Mouse (Mus musculus): Measurements from ENCODE around the gene Cyp24a1. TPM values are rescaled to one million over a fixed set of nuclear protein-coding genes. Genes with fewer than 3 reads are reported as not detected.
"Not testable (repeated sequence)": the region's sequence is repeated elsewhere in the genome, so short reads cannot be mapped to it uniquely, and the experiment has no call there.

Gene Cyp24a1
- polyA plus RNA-seq, 1 experiment from 2014 or later: 0.05 TPM

DNA sequence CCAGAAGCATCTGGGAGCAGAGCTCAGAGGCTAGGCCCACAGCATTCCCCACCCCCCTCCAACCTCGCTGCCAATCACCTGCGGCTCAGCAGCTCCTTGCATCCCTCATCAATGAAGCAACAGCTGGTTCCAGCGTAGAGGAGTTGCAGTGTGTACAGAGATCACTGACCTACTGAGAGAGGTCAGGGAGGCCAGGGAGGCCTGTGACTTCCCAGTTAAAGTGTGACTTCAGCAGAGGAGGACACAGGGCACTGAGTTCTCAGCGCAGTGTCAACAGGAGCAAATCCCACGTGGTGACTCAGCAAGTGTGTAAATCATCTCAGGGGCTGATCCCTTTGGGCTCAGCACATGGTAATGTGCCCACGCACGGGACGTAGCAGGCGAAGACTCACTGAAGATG, 37.1 kb downstream of the Cyp24a1 start:
- no peaks in the 10 kb centered on the region for H3K4me1 ChIP-seq (replicated peaks; ENCODE audit: control insufficient read depth, insufficient read depth, low read length)

DNA sequence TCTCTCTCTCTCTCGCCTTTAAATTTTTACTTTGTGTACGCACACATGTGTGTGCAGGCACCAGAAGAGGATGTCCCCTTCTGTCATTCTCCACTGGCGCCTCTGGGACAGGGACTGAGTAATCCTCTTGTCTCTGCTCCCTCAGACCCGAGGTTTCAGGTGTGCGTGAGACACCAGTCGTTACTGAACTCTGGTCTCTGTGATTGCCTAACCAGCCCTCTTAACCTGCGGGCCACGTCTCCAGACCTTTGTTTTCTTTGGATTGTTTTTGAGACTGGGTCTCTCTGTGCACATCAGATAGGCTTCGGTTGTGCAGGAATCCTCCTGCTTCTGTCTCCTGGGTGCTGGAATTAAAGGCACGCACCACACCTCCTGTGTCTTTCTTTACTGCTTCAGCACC, 37.8 kb downstream of the Cyp24a1 start:
- no peak overlapping the region for H3K9ac ChIP-seq
- H3K9me3 ChIP-seq (ENCODE audit: control insufficient read depth, low read length): no peaks in the 10 kb centered on the region
- H3K27me3 ChIP-seq (ENCODE audit: control insufficient read depth, insufficient read depth, low read length): no peaks in the 10 kb centered on the region
- H3K4me2 ChIP-seq (replicated peaks): no peak overlapping the region
- no peak overlapping the region for H3K4me3 ChIP-seq (replicated peaks; ENCODE audit: low read length)
- no peaks in the 10 kb centered on the region for H3K36me3 ChIP-seq (replicated peaks; ENCODE audit: control insufficient read depth, insufficient read depth)
- no peaks in the 10 kb centered on the region for H3K4me1 ChIP-seq (replicated peaks; ENCODE audit: control insufficient read depth, insufficient read depth, low read length)
- 80% methylated on average over 10 of the region's 10 CpGs for WGBS
- DNase-seq (ENCODE audit: low spot score): no peak
- H3K27ac ChIP-seq: no peak overlapping the region
- no peak for ATAC-seq (ENCODE audit: low FRiP score)

More for the DNA sequence above, 37.1 kb downstream of the Cyp24a1 start:
- Histone ChIP-seq H3K27me3 (ENCODE audit: control insufficient read depth, insufficient read depth, low read length) (no peaks in the 10 kb centered on the region), H3K9ac (no peak overlapping the region), H3K4me3 (replicated peaks; ENCODE audit: low read length) (no peak overlapping the region), H3K27ac (no peak overlapping the region), H3K9me3 (ENCODE audit: control insufficient read depth, low read length) (no peaks in the 10 kb centered on the region), H3K36me3 (replicated peaks; ENCODE audit: control insufficient read depth, insufficient read depth) (no peaks in the 10 kb centered on the region), H3K4me2 (replicated peaks) (no peak overlapping the region)
- ATAC-seq (ENCODE audit: low FRiP score): no peak
- WGBS: 23% methylated on average over 9 of the region's 9 CpGs
- DNase-seq (ENCODE audit: low spot score): no peak

DNA sequence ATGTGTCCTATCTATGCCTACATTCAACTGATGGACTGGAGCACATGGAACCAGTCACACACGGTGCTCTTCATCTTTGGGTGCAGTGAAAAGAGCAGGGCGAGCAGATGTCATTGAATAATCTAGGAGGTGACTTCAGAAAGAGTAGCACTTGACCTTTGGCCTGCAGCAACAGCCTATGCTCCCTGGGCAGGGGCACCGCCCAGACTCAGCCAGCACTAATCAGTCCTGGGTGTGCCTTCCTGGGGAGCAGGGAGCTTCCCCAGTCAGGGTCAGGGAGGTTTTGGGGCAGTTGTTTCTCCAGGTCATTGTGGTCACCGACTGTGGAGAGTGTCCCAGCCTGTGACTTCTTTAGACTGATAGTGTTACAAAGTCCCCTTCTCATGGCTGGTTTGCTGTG, 43.1 kb downstream of the Cyp24a1 start:
- not testable (repeated sequence) for ATAC-seq (ENCODE audit: low FRiP score); H3K27me3 ChIP-seq (ENCODE audit: control insufficient read depth, insufficient read depth, low read length); H3K36me3 ChIP-seq (replicated peaks; ENCODE audit: control insufficient read depth, insufficient read depth); H3K27ac ChIP-seq; H3K9ac ChIP-seq; H3K4me1 ChIP-seq (replicated peaks; ENCODE audit: control insufficient read depth, insufficient read depth, low read length); H3K9me3 ChIP-seq (ENCODE audit: control insufficient read depth, low read length); DNase-seq (ENCODE audit: low spot score); H3K4me2 ChIP-seq (replicated peaks); H3K4me3 ChIP-seq (replicated peaks; ENCODE audit: low read length)
- WGBS: 59% methylated on average over 3 of the region's 4 CpGs

DNA sequence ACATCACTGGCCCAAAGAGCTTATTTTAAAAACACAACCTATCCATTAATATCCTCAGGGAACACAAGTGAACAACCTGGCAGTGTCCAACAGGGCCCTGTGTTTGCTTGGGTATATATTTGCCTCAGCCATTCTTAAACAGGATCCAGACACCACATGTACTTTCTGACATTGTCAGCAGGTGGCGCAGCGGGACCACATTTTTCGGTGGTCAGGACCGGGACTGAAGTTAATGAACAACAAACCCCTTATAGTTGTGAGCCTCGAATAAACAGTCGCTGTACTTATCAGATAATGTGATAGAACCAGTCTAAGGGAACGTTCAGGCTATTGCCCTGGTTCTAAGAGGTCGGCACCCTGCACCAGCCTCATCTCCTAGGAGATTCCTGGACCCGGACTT, 46.0 kb downstream of the Cyp24a1 start:
- Histone ChIP-seq H3K4me2 (replicated peaks) (0 out of 2 replicates have a peak overlapping the region, but pooled peaks have one; percentile 25), H3K36me3 (replicated peaks; ENCODE audit: control insufficient read depth, insufficient read depth) (no peaks in the 10 kb centered on the region), H3K27me3 (ENCODE audit: control insufficient read depth, insufficient read depth, low read length) (no peaks in the 10 kb centered on the region), H3K9ac (no peak overlapping the region), H3K27ac (no peak overlapping the region), H3K4me1 (replicated peaks; ENCODE audit: control insufficient read depth, insufficient read depth, low read length) (no peaks in the 10 kb centered on the region), H3K9me3 (ENCODE audit: control insufficient read depth, low read length) (0 out of 2 replicates have a peak, but pooled peaks cover 8% of the 10 kb centered on the region), H3K4me3 (replicated peaks; ENCODE audit: low read length) (no peak overlapping the region)
- DNase-seq (ENCODE audit: low spot score): peak; percentile 90
- WGBS: 9% methylated on average over 9 of the region's 9 CpGs
- ATAC-seq (ENCODE audit: low FRiP score): peak; percentile 62; the same call in 1 of the 2 replicates

DNA sequence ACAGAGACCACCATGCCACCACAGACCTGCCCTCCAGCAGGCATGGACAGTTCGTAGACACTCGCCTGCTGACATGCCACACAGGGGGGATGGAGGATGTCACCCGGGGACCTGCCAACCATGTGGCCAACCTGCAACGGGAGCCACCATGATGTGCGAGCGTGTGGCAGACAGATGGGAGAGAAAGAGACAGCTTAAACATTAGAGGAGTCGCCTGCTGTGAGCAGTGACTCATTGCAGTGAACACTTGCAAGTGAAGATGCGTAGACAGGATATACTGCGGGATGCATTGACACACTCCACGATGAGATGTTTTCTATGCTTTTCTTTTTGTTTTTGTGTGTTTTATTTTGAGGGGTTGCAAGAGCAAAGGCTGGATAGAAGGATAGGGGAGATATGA, 49.3 kb downstream of the Cyp24a1 start:
- no peaks in the 10 kb centered on the region for H3K27me3 ChIP-seq (ENCODE audit: control insufficient read depth, insufficient read depth, low read length)
- no peak overlapping the region for H3K27ac ChIP-seq
- DNase-seq (ENCODE audit: low spot score) (no peak), ATAC-seq (ENCODE audit: low FRiP score) (no peak)
- H3K4me1 ChIP-seq (replicated peaks; ENCODE audit: control insufficient read depth, insufficient read depth, low read length): no peaks in the 10 kb centered on the region
- 0 out of 2 replicates have a peak, but pooled peaks cover 8% of the 10 kb centered on the region for H3K9me3 ChIP-seq (ENCODE audit: control insufficient read depth, low read length)
- WGBS: 59% methylated on average over 10 of the region's 10 CpGs
- H3K4me2 ChIP-seq (replicated peaks): no peak overlapping the region
- no peak overlapping the region for H3K4me3 ChIP-seq (replicated peaks; ENCODE audit: low read length)
- H3K36me3 ChIP-seq (replicated peaks; ENCODE audit: control insufficient read depth, insufficient read depth): no peaks in the 10 kb centered on the region
- H3K9ac ChIP-seq: no peak overlapping the region

GRCm38 (mm10) chr2:170446843-170447383, 50.0 kb downstream of the Cyp24a1 start:
- H3K27me3 ChIP-seq (ENCODE audit: control insufficient read depth, insufficient read depth, low read length): no peaks in the 10 kb centered on the region
- ATAC-seq (ENCODE audit: low FRiP score): no peak
- 68% methylated on average over 5 of the region's 5 CpGs for WGBS

GRCm38 (mm10) chr2:170445861-170446260, 51.1 kb downstream of the Cyp24a1 start:
- no peak for DNase-seq (ENCODE audit: low spot score)
- no peak overlapping the region for H3K4me3 ChIP-seq (replicated peaks; ENCODE audit: low read length)
- H3K36me3 ChIP-seq (replicated peaks; ENCODE audit: control insufficient read depth, insufficient read depth): no peaks in the 10 kb centered on the region
- no peak overlapping the region for H3K4me2 ChIP-seq (replicated peaks)
- H3K27me3 ChIP-seq (ENCODE audit: control insufficient read depth, insufficient read depth, low read length): no peaks in the 10 kb centered on the region
- H3K9me3 ChIP-seq (ENCODE audit: control insufficient read depth, low read length): 0 out of 2 replicates have a peak, but pooled peaks cover 8% of the 10 kb centered on the region
- H3K4me1 ChIP-seq (replicated peaks; ENCODE audit: control insufficient read depth, insufficient read depth, low read length): no peaks in the 10 kb centered on the region
- 84% methylated on average over 5 of the region's 5 CpGs for WGBS
- no peak for ATAC-seq (ENCODE audit: low FRiP score)
- no peak overlapping the region for H3K27ac ChIP-seq
- H3K9ac ChIP-seq: no peak overlapping the region

More at GRCm38 (mm10) chr2:170446843-170447383, 50.0 kb downstream of the Cyp24a1 start:
- Histone ChIP-seq H3K4me1 (replicated peaks; ENCODE audit: control insufficient read depth, insufficient read depth, low read length) (no peaks in the 10 kb centered on the region), H3K36me3 (replicated peaks; ENCODE audit: control insufficient read depth, insufficient read depth) (no peaks in the 10 kb centered on the region), H3K9me3 (ENCODE audit: control insufficient read depth, low read length) (0 out of 2 replicates have a peak, but pooled peaks cover 8% of the 10 kb centered on the region), H3K4me3 (replicated peaks; ENCODE audit: low read length) (no peak overlapping the region), H3K27ac (no peak overlapping the region), H3K9ac (no peak overlapping the region), H3K4me2 (replicated peaks) (no peak overlapping the region)
- no peak for DNase-seq (ENCODE audit: low spot score)

- Histone ChIP-seq H3K4me1 (replicated peaks; ENCODE audit: control insufficient read depth, insufficient read depth, low read length) (no peaks in the 10 kb centered on the region), H3K9ac (no peak overlapping the region), H3K9me3 (ENCODE audit: control insufficient read depth, low read length) (no peaks in the 10 kb centered on the region), H3K36me3 (replicated peaks; ENCODE audit: control insufficient read depth, insufficient read depth) (no peaks in the 10 kb centered on the region), H3K4me3 (replicated peaks; ENCODE audit: low read length) (no peak overlapping the region), H3K27ac (no peak overlapping the region), H3K4me2 (replicated peaks) (no peak overlapping the region), H3K27me3 (ENCODE audit: control insufficient read depth, insufficient read depth, low read length) (peaks cover 4% of the 10 kb centered on the region)
- DNase-seq (ENCODE audit: low spot score): no peak
- ATAC-seq (ENCODE audit: low FRiP score): no peak
- 72% methylated on average over 3 of the region's 3 CpGs for WGBS
Observed at GRCm38 (mm10) chr2:170442535-170442934, 54.4 kb downstream of the Cyp24a1 start.

DNA sequence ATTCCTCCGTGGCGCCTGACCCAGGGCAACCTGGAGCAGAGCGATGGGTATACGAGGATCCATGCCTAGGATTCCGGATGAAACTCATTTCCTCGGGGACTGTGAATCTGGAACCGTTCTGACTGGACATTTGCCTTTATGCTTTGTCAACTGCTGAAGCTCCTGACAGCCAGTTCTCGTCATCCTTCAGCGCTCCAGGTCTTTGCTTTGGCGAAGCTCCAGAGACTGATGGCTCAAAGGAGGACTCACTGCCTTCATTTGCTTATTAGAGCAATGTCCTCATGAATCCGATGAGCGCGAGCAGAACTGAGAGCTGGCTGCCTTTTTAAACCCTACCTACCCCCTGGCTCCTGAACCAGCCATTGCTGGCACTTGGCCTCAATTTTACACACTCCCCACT, 58.2 kb downstream of the Cyp24a1 start:
- WGBS: 34% methylated on average over 13 of the region's 13 CpGs
- Histone ChIP-seq H3K36me3 (replicated peaks; ENCODE audit: control insufficient read depth, insufficient read depth) (no peaks in the 10 kb centered on the region), H3K4me3 (replicated peaks; ENCODE audit: low read length) (no peak overlapping the region), H3K27me3 (ENCODE audit: control insufficient read depth, insufficient read depth, low read length) (peaks cover 4% of the 10 kb centered on the region), H3K4me2 (replicated peaks) (no peak overlapping the region), H3K9ac (no peak overlapping the region), H3K4me1 (replicated peaks; ENCODE audit: control insufficient read depth, insufficient read depth, low read length) (no peaks in the 10 kb centered on the region), H3K9me3 (ENCODE audit: control insufficient read depth, low read length) (no peaks in the 10 kb centered on the region), H3K27ac (no peak overlapping the region)
- no peak for DNase-seq (ENCODE audit: low spot score)
- ATAC-seq (ENCODE audit: low FRiP score): no peak

GRCm38 (mm10) chr2:170436204-170436603, 60.7 kb downstream of the Cyp24a1 start:
- WGBS: 73% methylated on average over 4 of the region's 4 CpGs
- no peak overlapping the region for H3K4me2 ChIP-seq (replicated peaks)
- H3K9ac ChIP-seq: no peak overlapping the region
- DNase-seq (ENCODE audit: low spot score) (no peak), ATAC-seq (ENCODE audit: low FRiP score) (no peak)
- H3K4me3 ChIP-seq (replicated peaks; ENCODE audit: low read length): no peak overlapping the region
- H3K27ac ChIP-seq: no peak overlapping the region
- H3K36me3 ChIP-seq (replicated peaks; ENCODE audit: control insufficient read depth, insufficient read depth): no peaks in the 10 kb centered on the region
- H3K9me3 ChIP-seq (ENCODE audit: control insufficient read depth, low read length): no peaks in the 10 kb centered on the region
- no peaks in the 10 kb centered on the region for H3K4me1 ChIP-seq (replicated peaks; ENCODE audit: control insufficient read depth, insufficient read depth, low read length)
- peaks cover 4% of the 10 kb centered on the region for H3K27me3 ChIP-seq (ENCODE audit: control insufficient read depth, insufficient read depth, low read length)

Data from hindbrain, embryonic 14.5 days (tissue).